Mouse (Mus musculus) hindbrain, postnatal 0 days (tissue): ENCODE results near the gene Adgrf4. TPM values are rescaled to one million over a fixed set of nuclear protein-coding genes. Genes with fewer than 3 reads are reported as not detected.

Source experiments
- ATAC-seq: fragments of 200-750 bp; cut with Nextera tagmentation; 2 replicates; pipeline ENCODE4 v1.8.0; 2017; ENCODE audit warnings: mild to moderate bottlenecking, moderate TSS enrichment, moderate library complexity
- DNase-seq: peaks from one replicate; pipeline ENCODE4 v3.0.0-alpha.2; 2015; ENCODE audit warnings: low spot score
- H3K27ac ChIP-seq: fragments of 300-500 bp; sonication (generic); 2 replicates; pipeline ENCODE4 v1.5.1; 2014; ENCODE audit warnings: mild to moderate bottlenecking
- H3K27me3 ChIP-seq: fragments of 300-500 bp; sonication (generic); 2 replicates; pipeline ENCODE4 v1.6.1; 2014; ENCODE audit warnings: low read length, mixed read lengths; ENCODE audit not compliant: insufficient read depth
- H3K36me3 ChIP-seq: fragments of 300-500 bp; sonication (generic); 2 replicates; pipeline ENCODE4 v1.6.1; 2014; ENCODE audit warnings: low read length, mixed read lengths; ENCODE audit not compliant: insufficient read depth
- H3K4me1 ChIP-seq: fragments of 300-500 bp; sonication (generic); 2 replicates; pipeline ENCODE4 v1.6.1; 2014; ENCODE audit warnings: antibody characterized with exemption, low read length, mixed read lengths; ENCODE audit not compliant: insufficient read depth
- H3K4me2 ChIP-seq: fragments of 300-500 bp; sonication (generic); 2 replicates; pipeline ENCODE4 v1.6.1; 2014; ENCODE audit warnings: low read depth, mild to moderate bottlenecking, low read length, moderate library complexity, mixed read lengths
- H3K4me3 ChIP-seq: fragments of 300-500 bp; sonication (generic); 2 replicates; pipeline ENCODE4 v1.5.1; 2014; ENCODE audit warnings: low read length
- H3K9ac ChIP-seq: fragments of 300-500 bp; sonication (generic); replicated peaks from 2 replicates; pipeline ENCODE4 v1.6.1; 2014; ENCODE audit warnings: mild to moderate bottlenecking, low read length, moderate library complexity, mixed read lengths
- H3K9me3 ChIP-seq: fragments of 300-500 bp; sonication (generic); 2 replicates; pipeline ENCODE4 v1.6.1; 2016; ENCODE audit warnings: low read length, mixed read lengths
- CTCF ChIP-seq: IDR thresholded peaks from 2 replicates; pipeline ENCODE4 v1.5.1; 2016; ENCODE audit warnings: antibody characterized with exemption, control low read depth, low read depth
- WGBS: fragments of 180-500 bp; shearing (Covaris S2); extraction: QIAGEN DNeasy Blood & Tissue Kit; methylation state at CpG from one replicate; pipeline ENCODE4 v1.1.7; 2014; 5-methylcytosine and 5-hydroxymethylcytosine counted together
- polyA plus RNA-seq: library from polyadenylated mRNA; unstranded; fragments of >200 nt; fragmentation: Nextera tagmentation; extraction: Ambion mirVana; gene quantifications from 2 replicates; pipeline ENCODE4 v1.2.1, GENCODE M21; 2015
- total RNA-seq: library from RNA; depleted of rRNA; stranded (reverse); fragments of >200 nt; gene quantifications from 2 replicates; pipeline ENCODE4 v1.2.3, GENCODE M21; 2014

Adgrf4 gene
- total and polyA plus RNA-seq, 2 experiments from 2014 or later, result 0.21 to 0.78 TPM

GRCm38 (mm10) chr17:42702198-42702597 is 10.1 kb upstream of the Adgrf4 start:
- Histone ChIP-seq H3K27me3 (no peaks in the 10 kb centered on the region), H3K4me1 (no peaks in the 10 kb centered on the region), H3K27ac (no peak overlapping the region), H3K9ac (no peak overlapping the region), H3K36me3 (no peaks in the 10 kb centered on the region), H3K9me3 (no peaks in the 10 kb centered on the region), H3K4me2 (no peak overlapping the region), H3K4me3 (no peak overlapping the region)
- DNase-seq (no peak), ATAC-seq (no peak)
- TF ChIP-seq CTCF, result no peak
- WGBS, result 94% methylated on average over 9 of the region's 9 CpGs

GRCm38 (mm10) chr17:42694730-42695129 is 2.6 kb upstream of the Adgrf4 start:
- no peak overlapping the region for H3K4me3 ChIP-seq
- DNase-seq (no peak), ATAC-seq (no peak)
- no peak overlapping the region for H3K27ac ChIP-seq
- no peaks in the 10 kb centered on the region for H3K4me1 ChIP-seq
- WGBS, result 90% methylated on average over 4 of the region's 4 CpGs
- no peak overlapping the region for H3K9ac ChIP-seq
- no peaks in the 10 kb centered on the region for H3K36me3 ChIP-seq
- H3K27me3 ChIP-seq, result no peaks in the 10 kb centered on the region
- no peak overlapping the region for H3K4me2 ChIP-seq
- TF ChIP-seq CTCF, result no peak
- H3K9me3 ChIP-seq, result no peaks in the 10 kb centered on the region

GRCm38 (mm10) chr17:42690531-42690930 is 1.6 kb downstream of the Adgrf4 start:
- H3K4me1 ChIP-seq, result no peaks in the 10 kb centered on the region
- no peaks in the 10 kb centered on the region for H3K36me3 ChIP-seq
- H3K27ac ChIP-seq, result no peak overlapping the region
- H3K4me2 ChIP-seq, result no peak overlapping the region
- DNase-seq, result no peak
- H3K4me3 ChIP-seq, result no peak overlapping the region
- 89% methylated on average over 8 of the region's 8 CpGs for WGBS
- ATAC-seq, result no peak
- no peaks in the 10 kb centered on the region for H3K27me3 ChIP-seq
- no peak for TF ChIP-seq CTCF
- H3K9me3 ChIP-seq, result no peaks in the 10 kb centered on the region
- H3K9ac ChIP-seq, result no peak overlapping the region

GRCm38 (mm10) chr17:42658634-42659422 is 33.3 kb downstream of the Adgrf4 start:
- no peaks in the 10 kb centered on the region for H3K36me3 ChIP-seq
- ATAC-seq (peak; percentile 73), DNase-seq (peak; percentile 72)
- H3K27ac ChIP-seq, result no peak overlapping the region
- WGBS, result 22% methylated on average over 14 of the region's 14 CpGs
- no peak overlapping the region for H3K4me3 ChIP-seq
- no peaks in the 10 kb centered on the region for H3K27me3 ChIP-seq
- H3K4me1 ChIP-seq, result no peaks in the 10 kb centered on the region
- H3K9me3 ChIP-seq, result no peaks in the 10 kb centered on the region
- H3K9ac ChIP-seq, result no peak overlapping the region
- H3K4me2 ChIP-seq, result 0 out of 2 replicates have a peak overlapping the region, but pooled peaks have one; percentile 18
- peak; percentile 89 for TF ChIP-seq CTCF

- H3K4me2 ChIP-seq, result no peak overlapping the region
- H3K4me1 ChIP-seq, result no peaks in the 10 kb centered on the region
- no peak overlapping the region for H3K9ac ChIP-seq
- no peaks in the 10 kb centered on the region for H3K36me3 ChIP-seq
- no peak for ATAC-seq
- 88% methylated on average over 3 of the region's 3 CpGs for WGBS
- no peak overlapping the region for H3K4me3 ChIP-seq
- no peak overlapping the region for H3K27ac ChIP-seq
- no peak for DNase-seq
- no peaks in the 10 kb centered on the region for H3K27me3 ChIP-seq
- TF ChIP-seq CTCF, result no peak
- H3K9me3 ChIP-seq, result no peaks in the 10 kb centered on the region
These were observed 48.7 kb downstream of the Adgrf4 start for GRCm38 (mm10) chr17:42643416-42643815.

GRCm38 (mm10) chr17:42630206-42630605 is 61.9 kb downstream of the Adgrf4 start:
- Histone ChIP-seq H3K27ac (no peak overlapping the region), H3K27me3 (no peaks in the 10 kb centered on the region), H3K4me1 (no peaks in the 10 kb centered on the region), H3K36me3 (no peaks in the 10 kb centered on the region), H3K9ac (no peak overlapping the region), H3K4me2 (no peak overlapping the region), H3K9me3 (no peaks in the 10 kb centered on the region), H3K4me3 (no peak overlapping the region)
- WGBS, result 91% methylated on average over 2 of the region's 2 CpGs
- DNase-seq (no peak), ATAC-seq (no peak)
- TF ChIP-seq CTCF, result no peak

GRCm38 (mm10) chr17:42613043-42613737 is 78.9 kb downstream of the Adgrf4 start:
- Histone ChIP-seq H3K9ac (no peak overlapping the region), H3K4me3 (no peak overlapping the region), H3K27ac (no peak overlapping the region), H3K36me3 (no peaks in the 10 kb centered on the region), H3K4me1 (no peaks in the 10 kb centered on the region), H3K9me3 (no peaks in the 10 kb centered on the region), H3K27me3 (no peaks in the 10 kb centered on the region), H3K4me2 (no peak overlapping the region)
- 31% methylated on average over 6 of the region's 6 CpGs for WGBS
- peak; percentile 83 for DNase-seq
- peak; percentile 83 for ATAC-seq
- peak; percentile 85 for TF ChIP-seq CTCF
